Mouse (Mus musculus): ENCODE measurements at regions not wholly inside any gene's neighbourhood (a gene's known extent, or its start where the extent isn't known, plus 50 kb on each side); places are given as distances from the start of the nearest gene placed in this dataset.
"Not testable (repeated sequence)": the region's sequence is repeated elsewhere in the genome, so short reads cannot be mapped to it uniquely, and the experiment has no call there.

GRCm38 (mm10) chr2:128265014-128265990 lies 139.5 kb downstream of the Bcl2l11 start:
- no peak for DNase-seq (ENCODE audit: low spot score)

- no peak for DNase-seq (ENCODE audit: low spot score)
These were observed 144.7 kb downstream of the Bcl2l11 start for GRCm38 (mm10) chr2:128270377-128271129.

GRCm38 (mm10) chr2:128272789-128273188 lies 147.0 kb downstream of the Bcl2l11 start:
- no peak for DNase-seq (ENCODE audit: low spot score)

GRCm38 (mm10) chr2:128273292-128273691 lies 147.5 kb downstream of the Bcl2l11 start:
- no peak for DNase-seq (ENCODE audit: low spot score)

- no peak for DNase-seq (ENCODE audit: low spot score)
These were observed 150.5 kb downstream of the Bcl2l11 start for GRCm38 (mm10) chr2:128276337-128276736.

- no peak for DNase-seq (ENCODE audit: low spot score)
These were observed 151.7 kb downstream of the Bcl2l11 start for GRCm38 (mm10) chr2:128277387-128278123.

- no peak for DNase-seq (ENCODE audit: low spot score)
These were observed 152.2 kb downstream of the Bcl2l11 start for GRCm38 (mm10) chr2:128278124-128278432.

- DNase-seq (ENCODE audit: low spot score) = no peak
These were observed 152.8 kb downstream of the Bcl2l11 start for GRCm38 (mm10) chr2:128278608-128279081.

- DNase-seq (ENCODE audit: low spot score) = no peak
These were observed 153.4 kb downstream of the Bcl2l11 start for GRCm38 (mm10) chr2:128279127-128279710.

GRCm38 (mm10) chr2:128282591-128282990 lies 156.8 kb downstream of the Bcl2l11 start:
- no peak for DNase-seq (ENCODE audit: low spot score)

- DNase-seq (ENCODE audit: low spot score) = no peak
These were observed 159.1 kb downstream of the Bcl2l11 start for GRCm38 (mm10) chr2:128284822-128285421.

GRCm38 (mm10) chr2:128285457-128285856 lies 159.6 kb downstream of the Bcl2l11 start:
- no peak for DNase-seq (ENCODE audit: low spot score)

GRCm38 (mm10) chr2:128288138-128288551 lies 162.3 kb downstream of the Bcl2l11 start:
- no peak for DNase-seq (ENCODE audit: low spot score)

- no peak for DNase-seq (ENCODE audit: low spot score)
These were observed 164.8 kb downstream of the Bcl2l11 start for GRCm38 (mm10) chr2:128290609-128291008.

- no peak for DNase-seq (ENCODE audit: low spot score)
These were observed 168.8 kb downstream of the Bcl2l11 start for GRCm38 (mm10) chr2:128294610-128295009.

GRCm38 (mm10) chr2:128295018-128295424 lies 169.2 kb downstream of the Bcl2l11 start:
- DNase-seq (ENCODE audit: low spot score) = peak; percentile 11

GRCm38 (mm10) chr2:128295726-128296234 lies 169.9 kb downstream of the Bcl2l11 start:
- DNase-seq (ENCODE audit: low spot score) = no peak

GRCm38 (mm10) chr2:128296423-128296822 lies 170.6 kb downstream of the Bcl2l11 start:
- DNase-seq (ENCODE audit: low spot score) = not testable (repeated sequence)

GRCm38 (mm10) chr2:128296897-128297296 lies 171.1 kb downstream of the Bcl2l11 start:
- DNase-seq (ENCODE audit: low spot score) = no peak

GRCm38 (mm10) chr2:128297821-128298220 lies 172.0 kb downstream of the Bcl2l11 start:
- no peak for DNase-seq (ENCODE audit: low spot score)

- DNase-seq (ENCODE audit: low spot score) = no peak
These were observed 173.2 kb downstream of the Bcl2l11 start for GRCm38 (mm10) chr2:128298996-128299395.
